Mouse (Mus musculus): ENCODE data around the gene Plekha1.

- TF ChIP-seq CTCF (IDR thresholded peaks at IDR 0.05; ENCODE audit: borderline replicate concordance, insufficient read depth, low read depth, low read length), result no peak
- TF ChIP-seq POLR2A (IDR thresholded peaks at IDR 0.05; ENCODE audit: borderline replicate concordance, insufficient read depth, low read length), result no peak
These were observed 64.8 kb downstream of the Plekha1 start for GRCm38 (mm10) chr7:130930401-130930800.

All from cerebellum, adult 2 months (tissue).